Mouse (Mus musculus) kidney, embryonic 16.5 days (tissue): ENCODE data around the gene Itpr3. TPM values are rescaled to one million over a fixed set of nuclear protein-coding genes. Genes with fewer than 3 reads are reported as not detected.

Source experiments
- ATAC-seq: fragments of 200-750 bp; cut with Nextera tagmentation; 2 replicates; pipeline ENCODE4 v1.8.0; 2017; ENCODE audit warnings: moderate TSS enrichment; ENCODE audit not compliant: low FRiP score, low TSS enrichment
- H3K27ac ChIP-seq: fragments of 300-500 bp; sonication (generic); 2 replicates; pipeline ENCODE4 v1.5.1; 2014; ENCODE audit warnings: low read length
- H3K27me3 ChIP-seq: fragments of 300-500 bp; sonication (generic); 2 replicates; pipeline ENCODE4 v1.6.1; 2014; ENCODE audit warnings: low read length, control low read depth, mixed read lengths; ENCODE audit not compliant: insufficient read depth
- H3K36me3 ChIP-seq: fragments of 300-500 bp; sonication (generic); 2 replicates; pipeline ENCODE4 v1.6.1; 2014; ENCODE audit warnings: low read length, control low read depth, mixed read lengths; ENCODE audit not compliant: insufficient read depth
- H3K4me1 ChIP-seq: fragments of 300-500 bp; sonication (generic); 2 replicates; pipeline ENCODE4 v1.6.1; 2014; ENCODE audit warnings: low read length, control low read depth, mixed read lengths; ENCODE audit not compliant: insufficient read depth
- H3K4me2 ChIP-seq: fragments of 300-500 bp; sonication (generic); replicated peaks from 2 replicates; pipeline ENCODE4 v1.6.1; 2014; ENCODE audit warnings: low read depth, low read length
- H3K4me3 ChIP-seq: fragments of 300-500 bp; sonication (generic); 2 replicates; pipeline ENCODE4 v1.5.1; 2014; ENCODE audit warnings: mild to moderate bottlenecking, low read length
- H3K9ac ChIP-seq: fragments of 300-500 bp; sonication (generic); replicated peaks from 2 replicates; pipeline ENCODE4 v1.6.1; 2014; ENCODE audit warnings: low read length
- H3K9me3 ChIP-seq: fragments of 300-500 bp; sonication (generic); 2 replicates; pipeline ENCODE4 v1.6.1; 2016; ENCODE audit warnings: low read length, control low read depth
- WGBS: fragments of 180-500 bp; shearing (Covaris S2); extraction: QIAGEN DNeasy Blood & Tissue Kit; methylation state at CpG from one replicate; pipeline ENCODE4 v1.1.7; 2014; 5-methylcytosine and 5-hydroxymethylcytosine counted together
- polyA plus RNA-seq: library from polyadenylated mRNA; unstranded; fragments of >200 nt; fragmentation: Nextera tagmentation; extraction: Ambion mirVana; gene quantifications from 2 replicates; pipeline ENCODE4 v1.2.1, GENCODE M21; 2015

Itpr3 gene
- polyA plus RNA-seq, 1 experiment from 2014 or later, result 9.3 TPM

DNA sequence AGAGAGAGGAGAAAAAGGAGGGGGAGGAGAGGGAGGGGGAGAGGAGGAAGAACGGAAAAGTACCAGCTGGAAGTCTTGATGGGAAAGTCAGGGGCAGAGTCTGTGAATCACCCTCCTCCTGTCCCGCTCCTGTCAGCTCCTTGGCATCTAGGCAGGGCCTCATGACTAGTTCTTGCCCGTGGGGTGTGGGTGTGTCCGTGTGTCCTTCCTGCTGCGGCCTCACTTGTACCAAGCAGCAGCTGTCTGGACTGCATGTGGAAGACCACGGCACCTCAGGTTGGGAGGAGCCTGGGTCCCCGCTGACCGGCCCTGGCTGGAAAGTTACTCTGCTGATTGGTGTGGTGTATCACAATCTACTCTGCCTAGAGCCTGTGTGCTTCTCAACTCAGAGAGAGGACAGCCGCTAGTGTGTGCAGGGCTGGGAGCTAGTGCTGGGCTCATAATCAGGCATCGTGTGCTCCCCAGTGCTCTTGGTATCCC, 84.9 kb downstream of the Itpr3 start:
- Histone ChIP-seq H3K27me3 (no peaks in the 10 kb centered on the region), H3K9me3 (no peaks in the 10 kb centered on the region), H3K4me1 (peaks cover 46% of the 10 kb centered on the region), H3K36me3 (no peaks in the 10 kb centered on the region), H3K4me2 (peak overlapping the region; percentile 39), H3K9ac (peak overlapping the region; percentile 27; the same call in 1 of the 2 replicates), H3K27ac (no peak overlapping the region), H3K4me3 (no peak overlapping the region)
- peak; percentile 62 for ATAC-seq
- WGBS, result 20% methylated on average over 10 of the region's 10 CpGs

DNA sequence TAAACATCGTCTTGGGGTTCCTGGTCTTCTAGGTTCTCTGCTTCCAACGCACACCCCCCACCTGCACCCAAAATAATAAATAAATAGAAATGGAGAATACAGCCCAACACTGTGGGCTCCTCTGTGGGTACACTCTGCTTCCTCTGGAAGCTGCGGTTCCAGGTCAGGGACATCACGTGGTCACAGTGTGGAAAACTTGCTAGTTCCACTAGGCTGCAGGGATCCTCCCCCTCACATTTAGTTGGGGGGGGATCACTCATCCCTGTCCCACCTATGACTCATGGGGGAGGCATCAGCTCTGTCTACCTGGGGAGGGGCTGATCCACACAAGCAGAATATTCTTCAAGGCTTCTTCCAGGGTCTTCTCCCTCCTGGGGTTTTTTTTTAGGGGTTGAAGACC, 87.0 kb downstream of the Itpr3 start:
- no peak overlapping the region for H3K9ac ChIP-seq
- 62% methylated on average over 4 of the region's 4 CpGs for WGBS
- H3K27ac ChIP-seq, result no peak overlapping the region
- no peak for ATAC-seq
- H3K4me2 ChIP-seq, result no peak overlapping the region
- no peaks in the 10 kb centered on the region for H3K9me3 ChIP-seq
- peaks cover 42% of the 10 kb centered on the region for H3K4me1 ChIP-seq
- no peak overlapping the region for H3K4me3 ChIP-seq
- no peaks in the 10 kb centered on the region for H3K27me3 ChIP-seq
- H3K36me3 ChIP-seq, result no peaks in the 10 kb centered on the region

DNA sequence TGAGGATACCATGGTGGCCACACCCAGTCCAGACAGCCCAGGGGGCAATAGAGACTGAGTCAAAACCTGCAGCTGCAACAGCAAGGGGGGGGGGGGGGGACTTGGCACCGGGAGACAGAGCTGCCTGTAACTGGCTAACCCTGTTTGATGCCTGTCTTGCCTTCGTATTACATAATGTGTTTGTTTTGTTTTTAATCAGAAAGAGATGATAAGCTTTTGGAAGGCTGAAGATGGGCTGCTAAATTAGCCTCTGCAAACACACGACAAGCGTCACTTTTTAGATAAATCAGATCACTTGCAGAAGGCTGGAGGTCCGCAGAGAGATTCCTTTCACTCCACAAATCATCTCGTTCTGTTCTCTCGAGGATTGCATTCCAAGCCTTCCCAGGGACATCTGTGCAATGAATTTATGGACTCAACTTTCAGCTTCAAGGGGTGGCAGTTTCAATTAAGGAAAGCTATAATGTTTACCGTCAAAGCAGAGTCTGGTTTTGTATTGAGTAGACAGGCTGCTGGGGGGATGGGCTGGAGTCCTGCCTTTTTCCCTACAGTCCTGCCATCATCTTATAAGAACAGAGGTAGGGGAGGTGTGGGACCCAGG, 89.3 kb downstream of the Itpr3 start:
- Histone ChIP-seq H3K9me3 (no peaks in the 10 kb centered on the region), H3K4me3 (no peak overlapping the region), H3K9ac (no peak overlapping the region), H3K36me3 (no peaks in the 10 kb centered on the region), H3K27ac (no peak overlapping the region), H3K27me3 (no peaks in the 10 kb centered on the region), H3K4me1 (peaks cover 34% of the 10 kb centered on the region), H3K4me2 (no peak overlapping the region)
- WGBS, result 11% methylated on average over 8 of the region's 8 CpGs
- no peak; the same call in 1 of the 2 replicates for ATAC-seq

DNA sequence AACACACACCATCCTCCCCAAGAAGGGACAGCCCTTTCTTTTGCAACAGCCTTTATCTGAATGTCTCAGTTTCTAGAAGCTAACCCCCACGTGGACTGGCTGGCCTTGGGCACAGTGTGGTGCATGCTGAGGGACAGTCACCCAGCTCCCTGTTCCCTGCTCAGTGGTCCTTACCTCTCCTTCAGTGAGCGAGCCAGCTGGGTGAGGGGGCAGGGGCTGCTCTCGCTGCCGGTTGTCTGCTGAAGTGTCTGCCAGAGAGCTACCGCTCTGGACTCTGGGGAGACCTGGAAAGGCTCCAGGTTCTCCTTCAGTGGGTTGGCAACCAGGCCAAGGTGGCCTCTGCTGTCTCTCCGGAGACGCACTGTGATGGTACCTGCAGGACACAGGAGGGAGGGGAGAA, 93.8 kb downstream of the Itpr3 start:
- no peaks in the 10 kb centered on the region for H3K9me3 ChIP-seq
- 60% methylated on average over 7 of the region's 7 CpGs for WGBS
- peaks cover 24% of the 10 kb centered on the region for H3K4me1 ChIP-seq
- no peaks in the 10 kb centered on the region for H3K27me3 ChIP-seq
- no peak overlapping the region for H3K27ac ChIP-seq
- H3K9ac ChIP-seq, result no peak overlapping the region
- no peaks in the 10 kb centered on the region for H3K36me3 ChIP-seq
- H3K4me3 ChIP-seq, result no peak overlapping the region
- no peak for ATAC-seq
- no peak overlapping the region for H3K4me2 ChIP-seq

GRCm38 (mm10) chr17:27151411-27151810, 94.3 kb downstream of the Itpr3 start:
- H3K4me2 ChIP-seq, result no peak overlapping the region
- no peak overlapping the region for H3K9ac ChIP-seq
- 73% methylated on average over 8 of the region's 8 CpGs for WGBS
- no peaks in the 10 kb centered on the region for H3K36me3 ChIP-seq
- H3K9me3 ChIP-seq, result no peaks in the 10 kb centered on the region
- no peak overlapping the region for H3K27ac ChIP-seq
- no peaks in the 10 kb centered on the region for H3K27me3 ChIP-seq
- H3K4me1 ChIP-seq, result peaks cover 22% of the 10 kb centered on the region
- no peak for ATAC-seq
- no peak overlapping the region for H3K4me3 ChIP-seq

GRCm38 (mm10) chr17:27152976-27153723, 96.0 kb downstream of the Itpr3 start:
- H3K27me3 ChIP-seq, result no peaks in the 10 kb centered on the region
- no peak for ATAC-seq
- 50% methylated on average over 8 of the region's 8 CpGs for WGBS
- no peak overlapping the region for H3K9ac ChIP-seq
- H3K4me1 ChIP-seq, result peaks cover 15% of the 10 kb centered on the region
- H3K4me2 ChIP-seq, result no peak overlapping the region
- no peak overlapping the region for H3K4me3 ChIP-seq
- H3K36me3 ChIP-seq, result no peaks in the 10 kb centered on the region
- no peaks in the 10 kb centered on the region for H3K9me3 ChIP-seq
- H3K27ac ChIP-seq, result no peak overlapping the region

DNA sequence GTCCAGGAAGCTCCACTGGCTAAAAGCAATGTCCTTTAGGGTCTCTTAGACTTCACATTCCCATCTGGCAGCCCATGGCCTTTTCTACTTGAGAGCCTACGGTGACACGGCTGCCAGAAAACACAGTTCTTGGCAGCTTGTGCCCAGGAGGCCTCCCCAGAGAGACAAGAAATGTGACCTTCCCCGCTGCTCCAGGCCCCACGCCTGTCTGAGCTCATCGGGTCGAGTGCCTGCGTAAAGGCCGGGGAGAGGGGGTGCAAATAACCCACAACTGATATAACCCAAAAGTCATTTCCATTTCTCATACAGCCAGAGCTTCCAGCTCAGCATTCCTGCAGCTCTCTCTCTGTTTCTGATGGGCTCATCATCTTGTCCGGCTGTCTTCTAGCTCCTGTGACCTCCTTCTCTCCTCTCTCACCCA, 96.7 kb downstream of the Itpr3 start:
- WGBS, result 42% methylated on average over 9 of the region's 9 CpGs
- Histone ChIP-seq H3K4me3 (no peak overlapping the region), H3K27ac (no peak overlapping the region), H3K9ac (no peak overlapping the region), H3K4me2 (no peak overlapping the region), H3K27me3 (no peaks in the 10 kb centered on the region), H3K9me3 (no peaks in the 10 kb centered on the region), H3K36me3 (no peaks in the 10 kb centered on the region), H3K4me1 (peaks cover 20% of the 10 kb centered on the region)
- no peak for ATAC-seq

- Histone ChIP-seq H3K27ac (no peak overlapping the region), H3K9me3 (no peaks in the 10 kb centered on the region), H3K4me3 (no peak overlapping the region), H3K9ac (no peak overlapping the region), H3K4me2 (no peak overlapping the region), H3K27me3 (no peaks in the 10 kb centered on the region), H3K36me3 (no peaks in the 10 kb centered on the region), H3K4me1 (peaks cover 20% of the 10 kb centered on the region)
- no peak for ATAC-seq
- WGBS, result 86% methylated on average over 14 of the region's 14 CpGs
Observed at GRCm38 (mm10) chr17:27154256-27154655, 97.2 kb downstream of the Itpr3 start.

- WGBS, result 88% methylated on average over 6 of the region's 6 CpGs
- no peaks in the 10 kb centered on the region for H3K9me3 ChIP-seq
- no peak overlapping the region for H3K27ac ChIP-seq
- no peak overlapping the region for H3K4me2 ChIP-seq
- peaks cover 20% of the 10 kb centered on the region for H3K4me1 ChIP-seq
- H3K36me3 ChIP-seq, result no peaks in the 10 kb centered on the region
- H3K9ac ChIP-seq, result no peak overlapping the region
- ATAC-seq, result no peak
- no peaks in the 10 kb centered on the region for H3K27me3 ChIP-seq
- no peak overlapping the region for H3K4me3 ChIP-seq
Observed at GRCm38 (mm10) chr17:27154881-27155280, 97.8 kb downstream of the Itpr3 start.

GRCm38 (mm10) chr17:27155752-27156151, 98.6 kb downstream of the Itpr3 start:
- 65% methylated on average over 8 of the region's 8 CpGs for WGBS
- H3K9me3 ChIP-seq, result no peaks in the 10 kb centered on the region
- no peaks in the 10 kb centered on the region for H3K36me3 ChIP-seq
- H3K4me1 ChIP-seq, result peaks cover 20% of the 10 kb centered on the region
- no peak for ATAC-seq
- peaks cover under 1% of the 10 kb centered on the region; the same call in 1 of the 2 replicates for H3K27me3 ChIP-seq
- no peak overlapping the region for H3K4me3 ChIP-seq
- no peak overlapping the region for H3K27ac ChIP-seq
- no peak overlapping the region for H3K4me2 ChIP-seq
- H3K9ac ChIP-seq, result no peak overlapping the region
